22 mouse cellular contexts compared by ENCODE assay signal in genomic region chr7:53018094-53018493, GRCm38 (mm10).
A peak's percentile ranks its signal among the peaks of the same experiment; 100 is the strongest.
DNase-seq lines count a peak whose midpoint lies in the region; ATAC-seq and TF ChIP-seq lines count a peak whose summit lies in the region.
"Had no signal": no experiment of that assay in that cellular context is flagged by ENCODE, and none has a peak within 500 bp of the region (broad histone marks: within the 10 kb centered on the region; RNA-seq: fewer than 3 reads in every experiment).

No protein-coding gene starts in this region.

- H3K9ac ChIP-seq in forebrain, embryonic 13.5 days = no peak overlapping the region
- no peak overlapping the region for H3K9ac ChIP-seq in forebrain, embryonic 11.5 days (ENCODE audit: low read length)
- H3K9ac ChIP-seq in midbrain, postnatal 0 days (replicated peaks; ENCODE audit: low read length, poor library complexity, severe bottlenecking) = no peak overlapping the region
- H3K9ac ChIP-seq in midbrain, embryonic 13.5 days (replicated peaks) = no peak overlapping the region
- H3K9ac ChIP-seq: heart, embryonic 15.5 days; hindbrain, embryonic 13.5 days; kidney, embryonic 15.5 days had no signal

- no peak overlapping the region for H3K4me3 ChIP-seq in forebrain, embryonic 13.5 days
- H3K4me3 ChIP-seq in forebrain, embryonic 11.5 days (ENCODE audit: low read depth, low read length) = no peak overlapping the region
- H3K4me3 ChIP-seq in midbrain, postnatal 0 days (ENCODE audit: low read depth, low read length) = no peak overlapping the region
- H3K4me3 ChIP-seq in midbrain, embryonic 13.5 days (replicated peaks) = no peak overlapping the region
- H3K4me3 ChIP-seq: heart, adult 2 months; heart, embryonic 15.5 days; hindbrain, embryonic 13.5 days; kidney, embryonic 15.5 days had no signal

- H3K27ac ChIP-seq in forebrain, embryonic 13.5 days = no peak overlapping the region
- no peak overlapping the region for H3K27ac ChIP-seq in forebrain, embryonic 11.5 days (ENCODE audit: low read depth, low read length)
- no peak overlapping the region for H3K27ac ChIP-seq in midbrain, postnatal 0 days (ENCODE audit: low read depth, low read length)
- H3K27ac ChIP-seq in midbrain, embryonic 13.5 days = no peak overlapping the region
- H3K27ac ChIP-seq: heart, adult 2 months; heart, embryonic 15.5 days; hindbrain, embryonic 13.5 days; kidney, embryonic 15.5 days had no signal

- TF ChIP-seq CTCF in midbrain, postnatal 0 days (IDR thresholded peaks at IDR 0.05) = no peak

- no peaks in the 10 kb centered on the region for H3K27me3 ChIP-seq in forebrain, embryonic 13.5 days
- H3K27me3 ChIP-seq in forebrain, embryonic 11.5 days (ENCODE audit: control insufficient read depth, insufficient read depth, low read length) = no peaks in the 10 kb centered on the region
- no peaks in the 10 kb centered on the region for H3K27me3 ChIP-seq in midbrain, postnatal 0 days (ENCODE audit: insufficient read depth, low read length)
- H3K27me3 ChIP-seq in midbrain, embryonic 13.5 days = no peaks in the 10 kb centered on the region
- H3K27me3 ChIP-seq: heart, embryonic 15.5 days; hindbrain, embryonic 13.5 days; kidney, embryonic 15.5 days had no signal

- no peak overlapping the region for H3K4me2 ChIP-seq in forebrain, embryonic 13.5 days
- H3K4me2 ChIP-seq in forebrain, embryonic 11.5 days (ENCODE audit: low read depth, low read length, severe bottlenecking) = no peak overlapping the region
- no peak overlapping the region for H3K4me2 ChIP-seq in midbrain, postnatal 0 days (ENCODE audit: low read depth, low read length, poor library complexity, severe bottlenecking)
- no peak overlapping the region for H3K4me2 ChIP-seq in midbrain, embryonic 13.5 days (replicated peaks)
- H3K4me2 ChIP-seq: heart, embryonic 11.5 days; heart, embryonic 15.5 days; hindbrain, embryonic 13.5 days; kidney, embryonic 15.5 days had no signal

- no peaks in the 10 kb centered on the region for H3K9me3 ChIP-seq in forebrain, embryonic 13.5 days (replicated peaks)
- no peaks in the 10 kb centered on the region for H3K9me3 ChIP-seq in forebrain, embryonic 11.5 days (ENCODE audit: control insufficient read depth, low read length)
- no peaks in the 10 kb centered on the region for H3K9me3 ChIP-seq in midbrain, postnatal 0 days (ENCODE audit: low read length)
- H3K9me3 ChIP-seq in midbrain, embryonic 13.5 days = no peaks in the 10 kb centered on the region
- H3K9me3 ChIP-seq: G1E; heart, embryonic 15.5 days; hindbrain, embryonic 13.5 days; kidney, embryonic 15.5 days had no signal

- DNase-seq in forebrain, embryonic 11.5 days (ENCODE audit: low spot score) = no peak
- DNase-seq in midbrain, postnatal 0 days (ENCODE audit: low spot score) = peak; percentile 15
- DNase-seq in embryo, embryonic 11 days = peak; percentile 2
- no peak for DNase-seq in kidney, postnatal 14 days
- DNase-seq: adrenal gland, adult 8-10 months; adrenal gland, postnatal 36 days; cerebellum, adult 11-12 months; cerebellum, adult 9-11 months; gastrocnemius, postnatal 10 days; heart, adult 2 months; heart, postnatal 14 days; kidney, adult 2 months had no signal

- peak; percentile 67 for ATAC-seq in forebrain, embryonic 13.5 days
- no peak for ATAC-seq in forebrain, embryonic 11.5 days (replicated peaks; ENCODE audit: low FRiP score)
- ATAC-seq in midbrain, postnatal 0 days (ENCODE audit: low FRiP score) = no peak
- ATAC-seq in midbrain, embryonic 13.5 days = no peak
- ATAC-seq in erythroblast, adult 5-6 weeks (replicated peaks; ENCODE audit: low FRiP score, poor library complexity, severe bottlenecking) = no peak
- ATAC-seq: CD4-positive, CD25-positive, alpha-beta regulatory T cell, adult 4 months; intestine, embryonic 16.5 days had no signal

- H3K4me1 ChIP-seq in forebrain, embryonic 13.5 days = no peaks in the 10 kb centered on the region
- no peaks in the 10 kb centered on the region for H3K4me1 ChIP-seq in forebrain, embryonic 11.5 days (replicated peaks; ENCODE audit: control insufficient read depth, insufficient read depth, low read length)
- H3K4me1 ChIP-seq in midbrain, postnatal 0 days (ENCODE audit: insufficient read depth, low read length) = no peaks in the 10 kb centered on the region
- H3K4me1 ChIP-seq in midbrain, embryonic 13.5 days (replicated peaks) = no peaks in the 10 kb centered on the region
- H3K4me1 ChIP-seq: heart, embryonic 15.5 days; hindbrain, embryonic 13.5 days; kidney, embryonic 15.5 days had no signal

- no peaks in the 10 kb centered on the region for H3K36me3 ChIP-seq in forebrain, embryonic 13.5 days (ENCODE audit: poor library complexity, severe bottlenecking)
- no peaks in the 10 kb centered on the region for H3K36me3 ChIP-seq in forebrain, embryonic 11.5 days (ENCODE audit: control insufficient read depth, insufficient read depth, low read length)
- no peaks in the 10 kb centered on the region for H3K36me3 ChIP-seq in midbrain, postnatal 0 days (ENCODE audit: insufficient read depth, low read length)
- no peaks in the 10 kb centered on the region for H3K36me3 ChIP-seq in midbrain, embryonic 13.5 days
- H3K36me3 ChIP-seq: G1E; heart, embryonic 15.5 days; hindbrain, embryonic 13.5 days; kidney, embryonic 15.5 days had no signal

Comparison
In these comparisons a context has a peak if more than half of its experiments do, and no peak if none do; other contexts are left out.
1. DNase-seq: peak in midbrain, postnatal 0 days (single experiment) and embryo, embryonic 11 days (single experiment); none in forebrain, embryonic 11.5 days (single experiment) and kidney, postnatal 14 days (single experiment).